Mouse (Mus musculus): ENCODE measurements at regions not wholly inside any gene's neighbourhood (a gene's known extent, or its start where the extent isn't known, plus 50 kb on each side); places are given as distances from the start of the nearest gene placed in this dataset.
"Not testable (repeated sequence)": the region's sequence is repeated elsewhere in the genome, so short reads cannot be mapped to it uniquely, and the experiment has no call there.

GRCm38 (mm10) chr2:147307488-147308386, 54.0 kb upstream of the Pax1 start:
- no peak for DNase-seq (ENCODE audit: low spot score in 2 of 2)

- DNase-seq (ENCODE audit: low spot score in 2 of 2): no peak
Measured at GRCm38 (mm10) chr2:147306728-147307127, 55.0 kb upstream of the Pax1 start.

- DNase-seq (ENCODE audit: low spot score in 2 of 2): no peak
Measured at GRCm38 (mm10) chr2:147305262-147305661, 56.5 kb upstream of the Pax1 start.

GRCm38 (mm10) chr2:147300503-147300902, 61.2 kb upstream of the Pax1 start:
- no peak for DNase-seq (ENCODE audit: low spot score in 2 of 2)

GRCm38 (mm10) chr2:147299359-147299758, 62.4 kb upstream of the Pax1 start:
- DNase-seq (ENCODE audit: low spot score in 2 of 2): no peak

GRCm38 (mm10) chr2:147298499-147298896, 63.2 kb upstream of the Pax1 start:
- peak in 1 of 2 experiments; percentile 11 for DNase-seq (ENCODE audit: low spot score in 2 of 2)

GRCm38 (mm10) chr2:147297876-147298498, 63.7 kb upstream of the Pax1 start:
- no peak for DNase-seq (ENCODE audit: low spot score in 2 of 2)

GRCm38 (mm10) chr2:147294926-147295325, 66.8 kb upstream of the Pax1 start:
- DNase-seq (ENCODE audit: low spot score in 2 of 2): not testable (repeated sequence)

GRCm38 (mm10) chr2:147293294-147293688, 68.4 kb upstream of the Pax1 start:
- no peak for DNase-seq (ENCODE audit: low spot score in 2 of 2)

- DNase-seq (ENCODE audit: low spot score in 2 of 2): no peak
Measured at GRCm38 (mm10) chr2:147292387-147293293, 69.1 kb upstream of the Pax1 start.

GRCm38 (mm10) chr2:147283390-147283789, 78.3 kb upstream of the Pax1 start:
- no peak for DNase-seq (ENCODE audit: low spot score in 2 of 2)

- no peak for DNase-seq (ENCODE audit: low spot score in 2 of 2)
Measured at GRCm38 (mm10) chr2:147277636-147278035, 83.6 kb upstream of the Nkx2-2 start.

- no peak for DNase-seq (ENCODE audit: low spot score in 2 of 2)
Measured at GRCm38 (mm10) chr2:147269171-147269570, 75.1 kb upstream of the Nkx2-2 start.

- no peak for DNase-seq (ENCODE audit: low spot score in 2 of 2)
Measured at GRCm38 (mm10) chr2:147267901-147268300, 73.9 kb upstream of the Nkx2-2 start.

GRCm38 (mm10) chr2:147267257-147267656, 73.2 kb upstream of the Nkx2-2 start:
- DNase-seq (ENCODE audit: low spot score in 2 of 2): no peak

- DNase-seq (ENCODE audit: low spot score in 2 of 2): peak in 1 of 2 experiments; percentile 8
Measured at GRCm38 (mm10) chr2:147256696-147257095, 62.7 kb upstream of the Nkx2-2 start.

- DNase-seq (ENCODE audit: low spot score in 2 of 2): no peak
Measured at GRCm38 (mm10) chr2:147254944-147255343, 60.9 kb upstream of the Nkx2-2 start.

- DNase-seq (ENCODE audit: low spot score in 2 of 2): no peak
Measured at GRCm38 (mm10) chr2:147254137-147254536, 60.1 kb upstream of the Nkx2-2 start.

GRCm38 (mm10) chr2:147247981-147248514, 54.0 kb upstream of the Nkx2-2 start:
- DNase-seq (ENCODE audit: low spot score in 2 of 2): no peak

GRCm38 (mm10) chr2:147247238-147247637, 53.2 kb upstream of the Nkx2-2 start:
- DNase-seq (ENCODE audit: low spot score in 2 of 2): no peak

GRCm38 (mm10) chr2:147244406-147244805, 50.4 kb upstream of the Nkx2-2 start:
- DNase-seq (ENCODE audit: low spot score in 2 of 2): no peak
